Mouse (Mus musculus) spleen, embryonic (tissue): ENCODE results near the gene Mpv17l.
"Not testable (repeated sequence)": the region's sequence is repeated elsewhere in the genome, so short reads cannot be mapped to it uniquely, and the experiment has no call there.

Experiments
- CTCF ChIA-PET: fragments of 350-600 bp; sonication (Branson Sonifier 250); formaldehyde crosslinking; loops from one replicate; lab custom pipeline; 2022; lab: Charles Lee

Gene Mpv17l

DNA sequence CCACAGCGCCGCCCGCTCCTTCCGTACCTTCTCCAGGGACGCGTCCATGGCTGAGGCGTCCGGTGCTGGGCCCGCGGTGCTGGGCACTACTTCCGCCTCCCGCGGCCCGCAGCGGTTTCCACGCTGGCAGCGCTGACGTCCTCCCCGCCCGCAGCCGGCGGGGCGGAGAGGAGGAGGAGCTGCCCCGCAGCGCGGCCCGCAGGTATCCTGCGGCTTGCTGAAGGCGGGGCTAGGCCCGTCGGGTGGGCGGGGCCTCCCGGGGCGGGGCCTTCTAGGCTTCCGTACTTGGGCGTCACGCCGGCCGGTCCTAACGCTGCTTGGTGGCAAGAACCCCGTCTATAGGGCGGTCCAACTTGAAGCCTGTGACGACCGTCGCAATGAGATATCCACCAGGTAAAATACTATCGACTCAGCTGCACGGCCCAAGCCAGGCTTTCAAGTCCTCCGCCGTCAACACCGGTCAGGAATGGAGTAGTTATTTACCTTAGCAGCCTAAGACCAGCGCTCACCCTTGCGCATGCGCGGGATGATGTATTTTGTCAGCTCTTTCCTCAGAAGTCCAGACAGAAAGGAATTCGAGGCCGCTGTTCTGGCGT lies at the start of gene Mpv17l, which contains the start of gene Pdxdc1:
Gene Mpv17l, plus strand, starts transcription at position 274 of the 596 bp plus-strand sequence.
Gene Pdxdc1, minus strand, starts transcription at position 244 of the 596 bp plus-strand sequence.
- CTCF ChIA-PET, result no interaction called here

DNA sequence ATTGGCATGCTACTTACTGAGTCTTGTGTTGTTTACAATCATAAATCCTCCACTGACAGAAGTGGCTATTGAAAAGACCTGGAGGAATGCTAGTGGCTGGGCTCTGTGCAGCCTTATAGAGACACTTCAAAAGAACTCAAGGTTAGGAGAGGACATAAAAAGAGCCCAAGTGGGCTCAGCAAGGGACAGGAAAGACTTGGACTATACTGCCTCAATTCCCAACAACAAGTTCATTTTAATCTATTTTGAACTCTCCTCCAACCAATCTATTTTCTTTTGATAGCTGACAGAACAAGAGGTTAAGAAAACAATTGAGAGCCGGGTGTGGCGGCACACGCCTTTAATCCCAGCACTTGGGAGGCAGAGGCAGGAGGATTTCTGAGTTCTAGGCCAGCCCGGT lies 49.1 kb upstream of the Mpv17l start:
- CTCF ChIA-PET, result no interaction called here

DNA sequence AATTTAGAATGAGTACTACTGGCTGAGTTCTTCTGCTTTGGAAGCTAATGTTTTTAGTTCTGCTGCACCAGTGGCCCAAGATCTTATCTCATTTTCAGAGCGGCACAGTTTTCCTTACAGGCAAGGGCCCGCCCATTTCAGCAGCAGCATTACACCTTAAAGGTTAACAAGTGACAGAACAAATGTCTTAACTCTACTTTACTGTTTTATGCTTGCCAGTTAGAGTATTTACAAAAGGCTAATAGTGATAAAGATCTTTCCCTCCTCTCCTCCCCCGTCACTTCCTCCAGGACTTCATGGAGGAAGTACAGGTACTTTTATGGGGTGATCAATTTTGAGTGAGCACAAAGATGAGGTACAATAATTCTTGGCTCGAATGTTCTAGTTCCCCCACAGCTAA lies 36.9 kb upstream of the Mpv17l start:
- CTCF ChIA-PET, result no interaction called here

GRCm38 (mm10) chr16:13866616-13867015 lies 36.3 kb upstream of the Mpv17l start:
- CTCF ChIA-PET, result no interaction called here

- CTCF ChIA-PET, result not testable (repeated sequence)
Observed at GRCm38 (mm10) chr16:13867406-13867805, 35.6 kb upstream of the Mpv17l start.

GRCm38 (mm10) chr16:13867910-13868514 lies 34.9 kb upstream of the Mpv17l start:
- CTCF ChIA-PET, result no interaction called here

- CTCF ChIA-PET, result no interaction called here
Observed at GRCm38 (mm10) chr16:13875483-13875882, 27.5 kb upstream of the Mpv17l start.

GRCm38 (mm10) chr16:13883094-13883774 lies 19.7 kb upstream of the Mpv17l start:
- CTCF ChIA-PET, result interaction anchor here (0.7 kb wide), 1 partner anchor 13 kb away, joined by 3 read pairs; no protein-coding TSS in a partner anchor

DNA sequence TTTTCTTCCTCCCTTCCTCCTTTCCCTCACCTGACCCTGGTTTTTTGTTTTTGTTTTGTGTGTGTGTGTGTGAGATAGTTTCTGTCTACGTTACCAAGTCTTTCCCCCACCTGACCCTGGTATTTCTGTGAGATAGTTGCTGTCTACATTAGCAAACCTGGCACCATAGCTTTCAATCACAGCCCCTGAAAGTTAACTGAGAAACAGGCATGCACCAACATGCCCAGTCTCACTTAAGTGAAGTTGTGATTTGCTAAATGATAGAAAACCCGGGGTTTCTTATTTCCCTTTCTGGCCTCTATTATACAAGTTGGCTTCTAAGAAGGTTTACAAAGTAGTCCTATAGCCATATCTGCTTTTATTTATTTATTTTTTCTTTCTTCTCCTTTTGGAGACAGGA lies 12.5 kb upstream of the Mpv17l start:
- CTCF ChIA-PET, result no interaction called here

- CTCF ChIA-PET, result no interaction called here
Observed at GRCm38 (mm10) chr16:13892850-13893249, 10.1 kb upstream of the Mpv17l start.

- CTCF ChIA-PET, result no interaction called here
Observed at GRCm38 (mm10) chr16:13894097-13894496, 8.9 kb upstream of the Mpv17l start.

GRCm38 (mm10) chr16:13895740-13896139 lies 7.2 kb upstream of the Mpv17l start:
- CTCF ChIA-PET, result no interaction called here

- CTCF ChIA-PET, result no interaction called here
Observed at GRCm38 (mm10) chr16:13896357-13896756, 6.6 kb upstream of the Mpv17l start.

GRCm38 (mm10) chr16:13898981-13899380 lies 4.0 kb upstream of the Mpv17l start:
- CTCF ChIA-PET, result no interaction called here

DNA sequence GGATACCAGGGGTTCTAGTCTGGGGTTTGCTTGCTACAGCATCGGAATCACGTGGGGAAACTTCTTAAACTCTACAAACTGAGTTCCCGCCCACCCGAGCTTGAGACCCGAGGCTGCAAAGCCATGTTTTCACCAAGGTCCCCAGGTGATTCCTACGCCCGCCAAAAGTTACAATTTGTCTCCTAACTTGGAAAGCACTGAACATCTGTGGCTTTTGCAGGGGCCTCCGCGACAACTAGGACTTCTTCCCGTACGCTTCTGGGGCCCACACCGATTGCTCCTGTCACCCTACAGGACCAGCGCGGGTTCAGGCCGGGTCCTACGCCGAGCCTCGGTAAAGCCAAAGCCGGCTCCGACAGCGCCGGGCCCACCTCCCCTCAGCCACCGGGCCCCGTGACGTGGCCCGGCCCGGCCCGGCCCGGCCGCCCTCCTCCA lies 547 bp upstream of the Mpv17l start:
- CTCF ChIA-PET, result no interaction called here

DNA sequence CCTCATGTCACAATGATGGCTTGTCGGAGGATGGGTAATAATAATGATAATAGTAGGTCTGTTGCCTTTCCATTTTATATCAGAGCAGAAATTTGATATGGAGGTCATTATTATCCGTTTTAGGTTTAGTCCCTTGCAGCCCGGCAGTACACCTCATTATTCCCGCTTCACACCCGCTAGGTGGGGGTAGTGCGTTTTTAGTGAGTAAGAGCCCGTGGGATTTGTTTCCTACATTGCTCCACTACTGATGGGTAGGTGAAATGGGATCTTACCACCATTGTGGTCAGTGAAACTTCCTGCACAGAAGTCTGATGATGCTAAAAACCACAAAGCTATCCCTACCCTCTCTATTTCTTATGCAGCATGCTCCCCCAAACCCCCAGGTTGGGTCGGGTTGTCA lies 527 bp downstream of the Mpv17l start:
- CTCF ChIA-PET, result no interaction called here

GRCm38 (mm10) chr16:13907297-13907696 lies 4.3 kb downstream of the Mpv17l start:
- CTCF ChIA-PET, result no interaction called here

GRCm38 (mm10) chr16:13920093-13920492 lies 17.1 kb downstream of the Mpv17l start:
- CTCF ChIA-PET, result no interaction called here

DNA sequence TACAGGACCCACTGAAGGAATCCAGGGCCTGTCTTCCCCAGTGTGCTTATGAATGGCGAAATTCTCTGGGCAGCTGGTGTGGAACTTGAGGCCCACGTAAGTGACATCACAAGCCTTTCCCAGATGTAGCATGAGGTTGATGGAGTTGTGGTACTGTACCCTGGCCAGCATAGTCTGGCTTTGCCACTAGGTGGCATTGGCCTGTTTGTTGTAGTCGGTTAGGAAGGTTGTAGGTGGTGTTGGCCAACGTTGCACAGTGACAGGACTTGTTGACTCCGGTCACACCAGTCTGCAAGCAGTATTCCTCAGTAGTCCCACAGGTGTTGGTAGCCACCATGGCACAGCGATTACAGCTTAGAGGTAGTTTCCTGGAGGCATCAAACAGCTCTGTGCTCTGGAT lies 18.1 kb downstream of the Mpv17l start:
- CTCF ChIA-PET, result no interaction called here

GRCm38 (mm10) chr16:13921781-13922180 lies 18.8 kb downstream of the Mpv17l start:
- CTCF ChIA-PET, result no interaction called here

DNA sequence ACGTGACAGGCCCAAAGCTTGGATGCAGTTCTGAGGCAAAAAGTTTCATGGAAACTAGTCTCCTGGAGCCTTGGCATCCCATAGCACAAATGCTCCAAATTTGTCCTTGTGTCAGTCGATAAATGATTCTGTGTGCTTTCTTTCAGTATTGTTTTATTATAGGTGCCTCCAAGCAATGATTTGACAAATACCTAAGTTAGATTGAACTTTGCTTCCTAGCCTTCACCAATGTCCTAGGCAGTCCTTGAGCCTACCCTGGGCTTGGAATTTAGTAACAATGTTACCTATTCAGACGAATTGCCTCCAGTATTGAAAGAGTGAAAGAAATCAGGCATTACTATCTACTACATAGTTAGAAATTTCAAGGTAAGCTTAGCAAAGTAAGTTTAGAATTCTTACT lies 19.5 kb downstream of the Mpv17l start:
- CTCF ChIA-PET, result interaction anchor here (0.6 kb wide), 1 partner anchor 136 kb away, joined by 4 read pairs; no protein-coding TSS in a partner anchor

DNA sequence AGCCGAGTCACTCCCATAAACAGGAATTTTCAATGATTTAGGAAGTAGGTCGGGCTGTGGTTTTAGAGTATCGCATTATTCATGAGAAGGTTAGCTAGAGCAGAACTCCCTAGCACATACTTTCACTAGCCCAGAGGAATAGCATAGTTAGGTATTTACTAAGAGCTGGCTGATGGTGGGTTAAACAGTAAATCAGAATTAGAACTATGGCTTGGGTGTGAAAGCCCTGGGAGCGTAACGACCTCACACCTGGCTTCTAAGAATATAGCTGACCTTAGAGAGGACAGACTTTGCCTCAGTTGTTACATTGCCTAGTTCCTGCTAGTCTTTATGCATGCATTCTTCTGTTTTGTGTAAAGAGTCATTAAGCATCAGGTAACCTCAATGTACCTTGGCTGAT lies 20.0 kb downstream of the Mpv17l start:
- CTCF ChIA-PET, result interaction anchor here (0.6 to 0.7 kb wide), 3 partner anchors 17 to 198 kb away, joined by 3 to 10 read pairs (median 4); no protein-coding TSS in a partner anchor
